Mouse (Mus musculus): ENCODE results near the gene Iqgap2.

Iqgap2 gene

GRCm38 (mm10) chr13:95714271-95714975 lies 177.3 kb downstream of the Iqgap2 start:
- no peak for DNase-seq (ENCODE audit: low spot score in 2 of 2)

GRCm38 (mm10) chr13:95712570-95713268 lies 179.0 kb downstream of the Iqgap2 start:
- DNase-seq (ENCODE audit: low spot score in 2 of 2), result no peak

GRCm38 (mm10) chr13:95712054-95712453 lies 179.7 kb downstream of the Iqgap2 start:
- DNase-seq (ENCODE audit: low spot score in 2 of 2), result no peak

GRCm38 (mm10) chr13:95705589-95705988 lies 186.1 kb downstream of the Iqgap2 start:
- peak in 1 of 2 experiments; percentile 11 for DNase-seq (ENCODE audit: low spot score in 2 of 2)

- no peak for DNase-seq (ENCODE audit: low spot score in 2 of 2)
Observed at GRCm38 (mm10) chr13:95703376-95703775, 188.3 kb downstream of the Iqgap2 start.

GRCm38 (mm10) chr13:95697874-95698273 lies 193.8 kb downstream of the Iqgap2 start:
- DNase-seq (ENCODE audit: low spot score in 2 of 2), result no peak

- DNase-seq (ENCODE audit: low spot score in 2 of 2), result no peak
Observed at GRCm38 (mm10) chr13:95696654-95697163, 195.0 kb downstream of the Iqgap2 start, which contains the start of gene F2rl2. Gene F2rl2 (plus strand): TSS chr13:95696853.

- no peak for DNase-seq (ENCODE audit: low spot score in 2 of 2)
Observed at GRCm38 (mm10) chr13:95696120-95696653, 195.5 kb downstream of the Iqgap2 start.

GRCm38 (mm10) chr13:95692201-95692600 lies 199.5 kb downstream of the Iqgap2 start:
- DNase-seq (ENCODE audit: low spot score in 2 of 2), result no peak

- DNase-seq (ENCODE audit: low spot score in 2 of 2), result no peak
Observed at GRCm38 (mm10) chr13:95688576-95688975, 203.1 kb downstream of the Iqgap2 start.

- no peak for DNase-seq (ENCODE audit: low spot score in 2 of 2)
Observed at GRCm38 (mm10) chr13:95685736-95686135, 206.0 kb downstream of the Iqgap2 start.

- DNase-seq (ENCODE audit: low spot score in 2 of 2), result no peak
Observed at GRCm38 (mm10) chr13:95684656-95685244, 207.0 kb downstream of the Iqgap2 start.

- DNase-seq (ENCODE audit: low spot score in 2 of 2), result no peak
Observed at GRCm38 (mm10) chr13:95679491-95679941, 212.2 kb downstream of the Iqgap2 start.

- no peak for DNase-seq (ENCODE audit: low spot score in 2 of 2)
Observed at GRCm38 (mm10) chr13:95679078-95679477, 212.6 kb downstream of the Iqgap2 start.

- no peak for DNase-seq (ENCODE audit: low spot score in 2 of 2)
Observed at GRCm38 (mm10) chr13:95672372-95672771, 219.3 kb downstream of the Iqgap2 start.

- DNase-seq (ENCODE audit: low spot score in 2 of 2), result no peak
Observed at GRCm38 (mm10) chr13:95671108-95671897, 220.4 kb downstream of the Iqgap2 start.

GRCm38 (mm10) chr13:95670534-95670933 lies 221.2 kb downstream of the Iqgap2 start:
- no peak for DNase-seq (ENCODE audit: low spot score in 2 of 2)

GRCm38 (mm10) chr13:95667260-95667659 lies 224.5 kb downstream of the Iqgap2 start:
- peak in 1 of 2 experiments; percentile 4 for DNase-seq (ENCODE audit: low spot score in 2 of 2)

GRCm38 (mm10) chr13:95665644-95666356 lies 225.9 kb downstream of the Iqgap2 start:
- no peak for DNase-seq (ENCODE audit: low spot score in 2 of 2)

GRCm38 (mm10) chr13:95663834-95664233 lies 227.9 kb downstream of the Iqgap2 start:
- no peak for DNase-seq (ENCODE audit: low spot score in 2 of 2)

- no peak for DNase-seq (ENCODE audit: low spot score in 2 of 2)
Observed at GRCm38 (mm10) chr13:95659432-95659831, 232.3 kb downstream of the Iqgap2 start.

Data from urinary bladder, adult 18-20 months (tissue).